17 mouse cellular contexts compared by ENCODE assay signal in genomic region chr12:102434107-102434506, GRCm38 (mm10).
"Had no signal": no experiment of that assay in that cellular context is flagged by ENCODE, and none has a peak within 500 bp of the region (broad histone marks: within the 10 kb centered on the region; RNA-seq: fewer than 3 reads in every experiment).

No protein-coding gene starts in this region.

- H3K36me3 ChIP-seq: liver, embryonic 13.5 days; liver, embryonic 15.5 days; lung, embryonic 15.5 days; midbrain, embryonic 13.5 days; midbrain, embryonic 15.5 days; neural tube, embryonic 12.5 days; stomach, embryonic 15.5 days had no signal

- H3K27ac ChIP-seq: liver, embryonic 13.5 days; liver, embryonic 15.5 days; lung, embryonic 15.5 days; midbrain, embryonic 13.5 days; midbrain, embryonic 15.5 days; neural tube, embryonic 12.5 days; stomach, embryonic 15.5 days; stomach, postnatal 0 days had no signal

- DNase-seq: liver, embryonic 13.5 days; liver, postnatal 0 days; lung, adult 2 months; lung, postnatal 14 days; lung, postnatal 36 days; right cerebral cortex, postnatal 25 days; right cerebral cortex, postnatal 4 days; spleen, adult 18-20 months; thymus, adult 2 months; thymus, postnatal 36 days had no signal

- H3K4me3 ChIP-seq: liver, embryonic 13.5 days; liver, embryonic 15.5 days; lung, embryonic 15.5 days; midbrain, embryonic 13.5 days; midbrain, embryonic 15.5 days; neural tube, embryonic 12.5 days; stomach, embryonic 15.5 days had no signal

- H3K9me3 ChIP-seq: liver, embryonic 13.5 days; liver, embryonic 15.5 days; lung, embryonic 15.5 days; midbrain, embryonic 13.5 days; midbrain, embryonic 15.5 days; neural tube, embryonic 12.5 days; stomach, embryonic 15.5 days had no signal

- H3K27me3 ChIP-seq: lung, embryonic 15.5 days; midbrain, embryonic 13.5 days; midbrain, embryonic 15.5 days; neural tube, embryonic 12.5 days; stomach, embryonic 15.5 days had no signal

- H3K9ac ChIP-seq: liver, embryonic 13.5 days; liver, embryonic 15.5 days; liver, postnatal 0 days; lung, embryonic 15.5 days; midbrain, embryonic 13.5 days; midbrain, embryonic 15.5 days; neural tube, embryonic 12.5 days; stomach, embryonic 15.5 days had no signal
